Mouse (Mus musculus) limb, embryonic 14.5 days (tissue): ENCODE measurements around the gene Cmtm8. TPM values are rescaled to one million over a fixed set of nuclear protein-coding genes. Genes with fewer than 3 reads are reported as not detected.

Experiments
- ATAC-seq: fragments of 200-750 bp; cut with Nextera tagmentation; 2 replicates; pipeline ENCODE4 v1.8.0; 2017; ENCODE audit warnings: low read depth, moderate number of reproducible peaks, moderate TSS enrichment; ENCODE audit not compliant: low FRiP score
- DNase-seq: peaks from one replicate; pipeline ENCODE4 v3.0.0-alpha.2; 2015; ENCODE audit warnings: low spot score
- H3K27ac ChIP-seq: fragments of 300-500 bp; sonication (generic); replicated peaks from 2 replicates; pipeline ENCODE4 v1.5.1; 2014; ENCODE audit warnings: low read depth, mild to moderate bottlenecking, low read length, moderate library complexity, mixed read lengths
- H3K27me3 ChIP-seq: fragments of 300-500 bp; sonication (generic); 2 replicates; pipeline ENCODE4 v1.6.1; 2014; ENCODE audit warnings: low read length, mixed read lengths; ENCODE audit not compliant: control insufficient read depth, insufficient read depth
- H3K36me3 ChIP-seq: fragments of 300-500 bp; sonication (generic); 2 replicates; pipeline ENCODE4 v1.6.1; 2014; ENCODE audit warnings: mild to moderate bottlenecking, low read length, moderate library complexity, mixed read lengths; ENCODE audit not compliant: control insufficient read depth, insufficient read depth
- H3K4me1 ChIP-seq: fragments of 300-500 bp; sonication (generic); 2 replicates; pipeline ENCODE4 v1.6.1; 2014; ENCODE audit warnings: antibody characterized with exemption, low read length, mixed read lengths; ENCODE audit not compliant: control insufficient read depth, insufficient read depth
- H3K4me2 ChIP-seq: fragments of 300-500 bp; sonication (generic); replicated peaks from 2 replicates; pipeline ENCODE4 v1.6.1; 2014; ENCODE audit warnings: low read depth, mild to moderate bottlenecking, low read length, moderate library complexity; ENCODE audit not compliant: severe bottlenecking
- H3K4me3 ChIP-seq: fragments of 300-500 bp; sonication (generic); replicated peaks from 2 replicates; pipeline ENCODE4 v1.5.1; 2014; ENCODE audit warnings: low read length
- H3K9ac ChIP-seq: fragments of 300-500 bp; sonication (generic); 2 replicates; pipeline ENCODE4 v1.6.1; 2014; ENCODE audit warnings: mild to moderate bottlenecking, low read depth, low read length, moderate library complexity; ENCODE audit not compliant: severe bottlenecking
- H3K9me3 ChIP-seq: fragments of 300-500 bp; sonication (generic); 2 replicates; pipeline ENCODE4 v1.6.1; 2016; ENCODE audit warnings: low read length; ENCODE audit not compliant: control insufficient read depth
- POLR2A ChIP-seq: fragments of 200-500 bp; IDR thresholded peaks from 2 replicates; pipeline ENCODE4 v1.8.0; 2012; ENCODE audit warnings: inconsistent platforms, mild to moderate bottlenecking, moderate library complexity, borderline replicate concordance; ENCODE audit not compliant: insufficient read depth, insufficient read length; ENCODE audit errors: extremely low read depth
- WGBS: fragments of 180-500 bp; shearing (Covaris S2); extraction: QIAGEN DNeasy Blood & Tissue Kit; methylation state at CpG from one replicate; pipeline ENCODE4 v1.1.7; 2014; 5-methylcytosine and 5-hydroxymethylcytosine counted together
- polyA plus RNA-seq, 2 experiments: library from polyadenylated mRNA; depleted of rRNA in 1 of 2; stranded (reverse) in 1 of 2; unstranded in 1 of 2; fragments of >200 nt; fragmentation: Nextera tagmentation in 1 of 2; extraction: Ambion mirVana in 1 of 2; gene quantifications; 2 replicates each; pipeline versions ENCODE4 v1.2.1 to v1.2.3; 2012 to 2014

Cmtm8 gene
- polyA plus RNA-seq, 2 experiments = 14.2 to 20.5 TPM

DNA sequence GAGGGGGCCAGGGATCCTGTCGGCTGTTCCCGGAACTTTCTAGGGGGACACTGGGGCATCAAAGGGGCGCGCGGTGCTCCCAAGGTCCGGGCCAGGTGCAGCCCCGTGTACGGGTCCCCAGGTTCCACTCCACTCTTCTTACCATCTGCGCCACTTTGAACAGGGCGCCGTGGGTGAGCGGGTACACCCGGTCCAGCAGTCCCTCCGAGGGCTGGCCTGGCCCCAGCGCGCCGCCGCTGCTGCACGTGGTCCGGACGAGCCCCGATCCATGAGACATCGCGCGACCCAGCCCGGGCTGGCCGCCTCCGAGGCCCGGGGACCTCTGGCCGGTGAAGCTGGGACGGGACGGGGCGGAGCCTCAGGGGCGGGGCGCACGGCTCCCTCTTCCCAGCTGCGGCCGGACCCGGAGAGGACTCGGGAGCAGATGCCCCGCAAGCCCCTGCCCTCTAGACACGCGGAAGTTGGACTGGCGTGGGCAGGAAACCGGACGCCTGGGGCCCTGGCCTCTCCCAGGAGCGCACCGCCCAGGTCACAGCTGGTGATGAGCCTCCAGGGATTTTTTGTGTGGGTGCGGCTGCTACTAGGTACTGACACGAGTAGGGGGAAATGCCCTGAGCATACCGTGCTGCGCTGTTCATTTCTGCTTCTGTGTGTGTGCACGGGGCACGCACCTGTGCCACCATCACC, 62.3 kb downstream of the Cmtm8 start, which contains the start of gene Cmtm7:
Cmtm7 (minus strand) TSS at position 331 of the 687 bp plus-strand sequence.
- 0 out of 2 replicates have a peak, but pooled peaks cover 7% of the 10 kb centered on the region for H3K4me1 ChIP-seq
- H3K9me3 ChIP-seq = no peaks in the 10 kb centered on the region
- peak; percentile 59 for DNase-seq
- H3K4me3 ChIP-seq = peak within 1 kb of the TSS; percentile 65
- peak; percentile 83 for ATAC-seq
- H3K4me2 ChIP-seq = peak within 1 kb of the TSS; percentile 85
- H3K9ac ChIP-seq = peak within 1 kb of the TSS; percentile 79
- H3K27me3 ChIP-seq = no peaks in the 10 kb centered on the region
- TF ChIP-seq POLR2A = 0 out of 2 replicates have a peak, but pooled peaks have one; percentile 53
- H3K36me3 ChIP-seq = no peaks in the 10 kb centered on the region
- WGBS = under 1% methylated on average over 47 of the region's 54 CpGs
- H3K27ac ChIP-seq = peak within 1 kb of the TSS; percentile 84

DNA sequence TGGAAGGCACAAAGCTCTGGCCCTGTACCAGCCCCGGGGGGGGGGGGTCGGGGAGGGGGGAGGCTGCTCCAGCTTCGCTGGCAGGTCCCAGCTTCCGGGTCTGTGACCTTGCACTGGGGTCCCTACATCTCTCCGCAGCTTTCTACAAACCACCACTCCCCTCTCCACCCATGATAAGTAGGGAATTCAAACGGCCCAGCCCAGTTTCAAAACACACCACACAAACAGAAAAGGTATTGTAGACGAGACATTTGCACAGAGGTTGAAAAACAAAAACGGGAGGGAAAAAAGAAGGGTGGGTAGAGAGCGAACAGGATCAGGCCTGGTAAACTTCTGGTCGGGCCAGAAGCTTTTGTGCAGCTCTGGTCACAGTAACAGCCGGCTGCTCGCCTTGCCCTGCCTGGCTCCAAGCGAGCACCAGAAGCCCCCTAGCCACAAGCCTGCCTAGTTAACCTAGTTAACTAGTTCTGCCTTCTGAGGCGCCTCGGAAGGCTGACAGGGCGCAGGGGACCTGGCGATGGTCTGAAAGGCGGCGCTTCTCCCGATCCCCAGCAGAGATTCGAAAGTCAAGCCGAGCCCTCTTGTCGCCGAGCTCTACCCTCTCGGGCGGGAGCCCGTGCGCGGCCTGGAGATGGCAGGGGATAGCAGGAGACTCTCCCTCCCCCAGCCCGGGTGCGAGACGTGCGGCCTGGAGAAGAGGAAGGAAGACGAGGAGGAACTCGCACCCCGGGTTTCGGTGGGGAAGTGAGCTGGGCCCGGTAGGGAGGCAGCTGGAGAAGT, 63.0 kb downstream of the Cmtm8 start:
- Histone ChIP-seq H3K27ac (peak overlapping the region; percentile 84), H3K4me3 (peak overlapping the region; percentile 65), H3K9ac (peak overlapping the region; percentile 79), H3K36me3 (no peaks in the 10 kb centered on the region), H3K4me1 (0 out of 2 replicates have a peak, but pooled peaks cover 7% of the 10 kb centered on the region), H3K27me3 (no peaks in the 10 kb centered on the region), H3K9me3 (no peaks in the 10 kb centered on the region), H3K4me2 (peak overlapping the region; percentile 85)
- peak; percentile 27 for ATAC-seq
- TF ChIP-seq POLR2A = no peak
- WGBS = under 1% methylated on average over 34 of the region's 38 CpGs
- peak; percentile 12 for DNase-seq

DNA sequence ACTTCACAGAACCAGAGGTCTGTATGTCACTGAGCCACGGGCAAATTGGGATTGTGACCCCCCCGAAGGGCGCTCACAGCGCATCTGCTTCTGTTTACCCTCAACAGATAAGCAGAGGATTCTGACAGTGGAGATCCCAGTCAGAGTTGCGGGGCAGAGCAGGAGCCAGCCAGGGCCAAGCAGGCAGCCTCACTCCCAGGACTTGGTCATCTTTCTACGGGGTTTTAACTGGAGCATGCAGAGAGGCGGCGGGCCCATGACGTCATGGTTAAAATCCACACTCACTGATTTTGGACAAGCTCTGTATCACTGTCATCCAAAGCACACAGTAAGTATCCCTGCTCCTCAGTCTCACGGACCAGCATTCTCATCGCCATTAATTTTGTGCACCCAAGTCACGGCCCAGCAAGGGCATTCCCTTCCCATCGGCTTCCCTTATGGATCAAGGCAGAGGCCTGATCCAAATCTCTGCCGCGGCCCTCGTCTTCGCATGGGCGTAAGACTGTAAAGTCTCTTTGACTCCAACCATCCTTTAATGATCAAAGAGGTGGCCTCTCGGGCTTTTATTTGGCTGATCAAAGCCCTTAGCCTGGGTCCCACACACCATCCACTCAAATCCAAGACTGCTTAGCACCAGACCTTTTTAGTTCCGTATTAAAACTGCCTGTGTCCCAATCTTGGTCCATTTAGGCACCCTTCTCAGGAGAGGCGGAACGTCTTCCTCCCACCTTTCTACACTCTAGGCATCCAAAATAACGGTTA, 63.8 kb downstream of the Cmtm8 start:
- Histone ChIP-seq H3K4me3 (peak overlapping the region; percentile 65), H3K4me2 (peak overlapping the region; percentile 85), H3K36me3 (no peaks in the 10 kb centered on the region), H3K9me3 (no peaks in the 10 kb centered on the region), H3K27me3 (no peaks in the 10 kb centered on the region), H3K4me1 (peaks cover 12% of the 10 kb centered on the region; the same call in 1 of the 2 replicates), H3K9ac (peak overlapping the region; percentile 79), H3K27ac (peak overlapping the region; percentile 84; the same call in 1 of the 2 replicates)
- WGBS = 24% methylated on average over 23 of the region's 23 CpGs
- no peak for TF ChIP-seq POLR2A
- ATAC-seq (no peak), DNase-seq (no peak)

DNA sequence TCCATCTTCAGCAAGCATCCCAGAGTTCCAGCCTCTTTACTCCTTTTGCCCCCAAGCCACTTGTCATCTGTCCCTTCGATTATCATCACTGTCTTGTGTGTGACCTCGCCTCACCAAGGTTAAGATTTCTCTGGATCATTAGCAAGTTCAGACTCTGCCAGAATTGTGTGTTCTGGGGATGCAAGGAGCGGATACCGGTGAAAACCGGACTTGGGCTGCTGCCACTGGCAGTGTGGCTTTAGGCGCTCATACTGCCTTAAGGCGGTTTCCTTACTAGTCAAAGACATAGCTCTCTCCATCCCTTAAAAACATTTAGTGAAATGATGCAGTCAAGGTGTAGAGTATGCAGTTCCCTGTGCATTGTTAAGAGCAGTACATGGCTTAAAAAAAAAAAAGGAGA, 65.1 kb downstream of the Cmtm8 start:
- ATAC-seq = no peak
- H3K4me3 ChIP-seq = no peak overlapping the region
- H3K27ac ChIP-seq = no peak overlapping the region
- 93% methylated on average over 7 of the region's 7 CpGs for WGBS
- H3K36me3 ChIP-seq = peaks cover 3% of the 10 kb centered on the region; the same call in 1 of the 2 replicates
- H3K9ac ChIP-seq = no peak overlapping the region
- peaks cover 14% of the 10 kb centered on the region; the same call in 1 of the 2 replicates for H3K4me1 ChIP-seq
- no peaks in the 10 kb centered on the region for H3K27me3 ChIP-seq
- TF ChIP-seq POLR2A = no peak
- DNase-seq = no peak
- H3K4me2 ChIP-seq = no peak overlapping the region
- no peaks in the 10 kb centered on the region for H3K9me3 ChIP-seq

DNA sequence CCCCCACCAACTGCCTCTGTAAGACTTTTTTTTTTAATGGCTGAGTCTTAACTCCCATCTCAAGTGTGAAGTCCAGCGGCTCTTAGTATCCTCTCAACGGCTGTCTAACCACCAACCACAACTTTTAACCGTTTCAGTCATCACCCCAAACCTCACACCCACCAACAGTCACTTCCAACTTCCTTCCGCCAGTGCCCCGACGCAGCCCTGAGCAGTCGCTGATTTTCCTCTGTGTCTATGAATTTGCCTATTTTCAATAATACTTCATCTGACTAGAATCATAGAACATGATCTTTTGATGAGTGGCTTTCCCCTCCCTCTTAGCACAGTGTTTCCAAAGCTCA, 65.9 kb downstream of the Cmtm8 start:
- no peak for DNase-seq
- no peak for TF ChIP-seq POLR2A
- H3K9me3 ChIP-seq = no peaks in the 10 kb centered on the region
- peaks cover 14% of the 10 kb centered on the region; the same call in 1 of the 2 replicates for H3K4me1 ChIP-seq
- H3K4me3 ChIP-seq = no peak overlapping the region
- no peak overlapping the region for H3K27ac ChIP-seq
- H3K36me3 ChIP-seq = peaks cover 4% of the 10 kb centered on the region; the same call in 1 of the 2 replicates
- no peaks in the 10 kb centered on the region for H3K27me3 ChIP-seq
- H3K9ac ChIP-seq = no peak overlapping the region
- no peak overlapping the region for H3K4me2 ChIP-seq
- 79% methylated on average over 7 of the region's 7 CpGs for WGBS
- no peak for ATAC-seq
